Mouse (Mus musculus) kidney, adult 8-10 months (tissue): ENCODE measurements around the gene Pdzd7.
"Not testable (repeated sequence)": the region's sequence is repeated elsewhere in the genome, so short reads cannot be mapped to it uniquely, and the experiment has no call there.

Experiments used
- DNase-seq, 2 experiments: peaks; one replicate each; pipeline ENCODE4 v3.0.0; 2022

Pdzd7 gene

DNA sequence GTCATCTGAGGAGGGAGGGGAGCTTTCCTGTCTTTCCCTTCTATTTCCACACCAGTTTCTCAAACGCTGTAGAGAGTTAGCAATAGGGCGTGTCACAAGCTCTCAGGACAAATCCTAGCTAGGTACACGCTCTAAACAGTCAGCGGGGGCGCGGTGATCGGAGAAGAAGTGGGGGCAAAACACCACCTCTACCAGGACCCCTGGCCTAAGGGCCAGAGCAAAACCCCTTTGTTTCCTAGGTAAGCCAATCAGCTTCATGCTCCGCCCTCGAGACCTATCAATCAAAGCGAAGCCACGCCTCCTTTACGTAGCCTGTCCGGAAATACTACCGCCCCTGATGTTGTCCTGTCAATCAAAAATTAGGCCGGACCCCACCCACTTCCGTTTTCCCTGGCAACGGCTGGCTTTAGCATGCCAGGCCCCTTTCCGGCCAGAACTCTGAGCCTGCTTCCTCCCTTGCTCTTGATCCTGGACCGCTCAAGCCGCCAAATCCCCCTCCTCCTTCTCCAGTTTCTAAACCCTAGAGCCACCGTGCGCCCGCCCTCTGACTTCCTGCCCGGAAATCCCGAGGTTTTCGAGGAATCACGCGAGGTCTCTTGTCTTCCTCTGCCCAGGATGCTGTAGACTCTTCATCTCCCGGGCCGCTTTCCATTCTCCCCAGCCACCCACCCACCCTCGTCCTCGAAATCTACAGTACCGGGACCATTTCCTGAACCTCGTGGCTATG is 12.8 kb upstream of the Pdzd7 start:
- peak; percentile 95 to 97 for DNase-seq

DNA sequence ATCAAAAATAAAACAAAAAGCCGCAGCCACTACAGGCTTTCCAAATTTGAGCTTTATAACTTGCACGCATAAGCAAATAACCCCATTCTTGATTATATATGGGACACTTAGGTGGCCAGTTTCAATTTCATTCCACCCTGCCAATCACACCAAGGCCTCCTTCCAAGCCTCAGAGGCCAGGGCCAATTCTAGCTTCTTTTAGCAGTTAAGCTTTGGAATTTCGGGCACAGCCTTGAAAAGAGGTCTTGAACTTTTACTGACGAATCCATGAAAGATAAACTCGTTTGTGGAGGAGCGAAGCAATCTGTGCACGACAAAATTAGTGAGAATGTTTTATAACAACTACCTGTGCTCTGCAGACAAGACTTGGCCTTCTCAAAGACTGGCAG is 12.2 kb upstream of the Pdzd7 start:
- no peak for DNase-seq

DNA sequence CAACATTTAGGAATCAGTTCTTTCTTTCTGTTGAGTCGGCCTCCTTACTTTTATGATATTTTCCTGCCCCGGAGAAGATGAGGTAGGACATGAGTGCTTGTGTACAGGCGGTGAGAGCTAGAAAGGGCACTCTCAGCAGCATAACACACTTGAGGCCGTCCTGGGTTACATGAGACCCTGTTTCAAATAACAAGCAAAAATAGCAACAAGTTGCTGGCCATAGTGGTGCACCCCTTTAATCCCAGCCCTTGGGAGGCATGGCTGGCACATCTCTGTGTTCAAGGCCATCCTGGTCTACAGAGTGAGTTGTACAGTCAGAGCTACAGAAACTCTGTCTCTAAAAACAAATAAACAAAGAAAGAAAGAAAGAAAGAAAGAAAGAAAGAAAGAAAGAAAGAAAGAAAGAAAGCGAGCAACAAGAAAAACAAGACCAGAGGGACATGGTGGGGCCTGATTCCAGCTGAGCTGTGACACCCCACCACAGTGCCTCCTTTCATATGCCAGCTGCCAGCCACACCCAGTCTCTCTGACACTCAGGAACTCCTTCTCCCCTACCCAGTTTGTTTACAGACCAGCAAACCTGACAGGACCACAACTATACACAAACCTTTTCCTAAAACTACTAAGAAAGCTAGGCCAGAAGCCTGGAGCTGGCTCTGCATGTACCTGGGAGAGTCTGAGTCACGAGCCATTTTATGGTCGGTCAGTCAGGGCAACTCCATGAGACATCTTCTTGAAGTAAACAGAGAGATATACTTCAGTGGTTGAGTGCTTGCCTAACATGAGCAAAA is 11.6 kb upstream of the Pdzd7 start:
- DNase-seq: no peak

DNA sequence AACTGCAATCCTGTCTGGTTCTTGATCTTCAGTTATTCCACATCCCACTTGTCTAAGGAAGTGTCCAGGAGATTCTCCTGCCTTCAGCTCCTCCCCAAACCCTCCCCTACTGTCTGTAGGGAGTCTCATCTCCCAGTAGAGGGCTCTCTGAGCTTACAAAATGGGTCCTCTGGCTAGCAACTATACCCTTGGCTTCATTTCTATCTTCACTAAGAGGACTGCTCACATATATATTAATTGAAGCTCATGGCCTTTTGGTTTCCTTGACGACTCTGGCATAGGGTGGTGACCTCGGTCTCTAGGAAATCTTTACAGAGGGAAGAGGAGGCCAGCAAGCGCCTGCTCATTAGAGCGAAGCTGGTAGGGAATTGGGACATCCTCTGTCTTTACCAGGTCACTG is 10.8 kb upstream of the Pdzd7 start:
- DNase-seq: peak in 1 of 2 experiments; percentile 48

DNA sequence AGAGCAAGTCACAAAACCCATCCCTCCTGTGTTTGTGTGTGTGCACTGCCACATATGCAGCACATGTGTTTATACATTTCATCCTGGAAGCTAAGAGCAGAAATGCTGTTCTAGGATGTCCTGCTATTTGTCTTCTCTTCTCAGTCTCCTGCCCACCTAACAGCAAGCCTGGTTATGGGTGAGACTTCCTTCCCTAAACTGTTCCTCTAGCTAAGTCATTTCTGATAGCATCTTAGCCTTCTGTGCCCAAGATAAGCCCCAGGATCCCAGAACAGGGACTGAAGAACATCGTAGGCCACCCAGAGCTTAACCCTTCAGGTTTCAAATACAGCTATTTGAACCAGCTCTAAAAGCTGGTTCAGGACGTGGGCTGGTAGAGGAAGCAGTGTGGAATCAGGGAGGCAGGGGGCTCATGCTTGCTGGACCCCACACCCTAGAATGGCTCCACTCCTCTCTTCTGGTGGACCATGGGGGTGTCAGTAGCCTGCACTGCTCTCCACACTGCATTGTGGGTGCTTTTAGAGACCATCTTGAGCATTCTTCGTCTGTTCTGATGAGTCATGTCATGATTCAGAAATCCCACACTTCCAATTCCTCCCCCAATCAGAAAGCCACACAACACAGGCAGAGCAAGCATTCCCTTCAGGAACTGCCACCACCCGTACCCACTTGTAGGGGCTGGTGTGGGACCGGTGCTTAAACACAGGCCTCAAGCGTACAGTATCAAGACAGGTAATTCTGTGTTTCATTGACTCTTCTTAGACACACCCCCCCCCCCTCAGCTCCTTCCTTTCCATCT is 9.6 kb upstream of the Pdzd7 start:
- DNase-seq: no peak

DNA sequence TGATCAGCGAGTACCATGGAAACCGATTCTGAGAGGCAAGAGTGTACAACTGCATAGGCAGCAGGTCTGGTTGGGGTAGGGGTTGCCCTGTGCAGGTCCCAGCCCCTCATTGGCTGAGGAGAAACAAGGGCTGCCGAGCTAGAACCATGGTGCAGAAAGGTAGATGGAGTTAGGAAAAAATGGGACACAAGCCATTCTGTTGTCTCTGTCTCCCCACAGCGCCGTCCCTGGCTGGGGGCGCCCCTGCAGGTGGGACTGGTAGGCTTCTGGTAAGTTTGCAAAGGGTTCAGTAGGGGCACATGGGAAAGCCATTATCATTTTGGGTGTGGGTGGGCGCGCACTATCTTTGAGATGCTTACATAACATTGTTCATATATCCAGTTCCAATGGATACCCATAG is 7.9 kb upstream of the Pdzd7 start:
- no peak for DNase-seq

DNA sequence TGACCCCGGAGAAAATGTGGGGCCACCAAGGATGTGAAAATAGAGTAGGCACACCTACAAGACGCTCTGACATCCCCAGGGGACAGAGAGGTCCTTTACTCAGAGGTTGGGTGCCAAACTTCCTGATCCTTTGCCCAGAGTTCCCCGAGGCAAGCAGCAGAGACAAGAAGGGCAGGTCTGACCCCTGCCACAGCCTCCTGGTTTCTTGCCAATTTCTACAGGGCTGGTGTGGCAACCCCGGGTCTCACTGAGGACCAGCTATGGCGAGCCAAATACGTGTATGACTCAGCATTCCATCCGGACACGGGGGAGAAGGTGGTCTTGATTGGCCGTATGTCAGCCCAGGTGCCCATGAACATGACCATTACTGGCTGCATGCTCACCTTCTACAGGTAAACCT is 4.0 kb upstream of the Pdzd7 start:
- no peak for DNase-seq

DNA sequence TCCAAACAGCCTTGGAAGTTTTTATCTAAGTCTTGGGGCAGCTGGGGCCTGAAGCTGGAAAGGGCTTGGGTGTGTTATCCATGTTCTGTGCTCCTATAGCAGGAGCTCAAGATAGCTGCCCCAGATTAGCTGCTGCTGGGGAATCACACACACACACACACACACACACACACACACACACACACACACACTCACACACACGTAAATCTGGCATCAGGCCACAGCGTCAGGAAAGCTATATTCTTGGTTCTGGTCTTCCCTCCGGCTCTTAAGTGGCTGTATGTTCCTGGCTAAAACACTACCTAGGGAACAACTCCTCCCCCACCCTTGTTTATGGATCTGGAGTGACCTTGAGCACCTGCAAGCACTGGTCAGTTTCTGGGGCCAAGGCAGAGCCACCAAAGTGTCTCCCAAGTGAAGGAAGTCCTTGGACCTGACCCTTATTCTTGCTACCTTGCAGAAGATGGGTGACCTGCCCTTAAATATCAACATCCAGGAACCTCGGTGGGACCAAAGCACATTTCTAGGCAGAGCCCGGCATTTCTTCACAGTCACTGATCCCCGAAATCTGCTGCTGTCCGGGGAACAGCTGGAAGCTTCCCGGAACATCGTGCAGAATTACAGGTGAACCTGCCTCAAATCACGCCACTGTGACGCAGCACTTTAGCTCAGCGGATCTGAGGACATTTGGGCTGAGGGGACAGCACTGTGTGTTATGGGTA is 3.3 kb upstream of the Pdzd7 start:
- DNase-seq: peak in 1 of 2 experiments; percentile 35

DNA sequence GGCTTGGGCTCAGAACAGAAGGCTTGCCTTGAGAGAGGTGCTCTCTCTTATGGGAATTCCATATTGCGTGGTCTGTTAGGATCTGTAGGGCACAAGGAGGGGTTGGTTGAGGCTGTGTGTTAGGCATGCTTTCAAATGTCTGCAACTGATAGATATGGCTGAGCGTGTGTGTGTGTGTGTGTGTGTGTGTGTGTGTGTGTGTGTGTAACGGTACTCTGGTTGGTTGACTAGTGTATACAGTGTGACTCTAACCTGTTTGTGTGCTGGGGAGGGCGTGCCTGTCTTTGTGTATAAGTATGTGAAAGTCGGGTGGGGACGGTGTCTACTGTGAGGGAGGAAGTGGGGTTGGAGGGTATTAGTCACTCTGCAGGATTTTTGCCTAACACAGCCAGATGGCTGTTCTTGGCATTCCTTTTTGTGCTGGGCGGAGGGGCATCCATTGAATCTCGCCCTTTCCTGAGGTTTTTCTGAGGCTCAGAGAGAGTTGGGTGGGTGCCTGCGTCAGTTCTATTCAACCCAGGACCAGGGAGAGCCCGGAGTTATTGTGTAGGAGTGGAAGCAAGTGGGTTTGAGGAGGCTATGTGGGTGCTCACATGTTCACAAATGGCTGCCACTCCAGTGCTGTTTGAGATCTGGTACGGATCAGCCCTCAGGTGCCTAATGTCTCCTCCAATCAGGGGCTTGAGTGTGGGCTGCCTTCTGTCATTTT is 2.6 kb upstream of the Pdzd7 start:
- DNase-seq: peak; percentile 39

DNA sequence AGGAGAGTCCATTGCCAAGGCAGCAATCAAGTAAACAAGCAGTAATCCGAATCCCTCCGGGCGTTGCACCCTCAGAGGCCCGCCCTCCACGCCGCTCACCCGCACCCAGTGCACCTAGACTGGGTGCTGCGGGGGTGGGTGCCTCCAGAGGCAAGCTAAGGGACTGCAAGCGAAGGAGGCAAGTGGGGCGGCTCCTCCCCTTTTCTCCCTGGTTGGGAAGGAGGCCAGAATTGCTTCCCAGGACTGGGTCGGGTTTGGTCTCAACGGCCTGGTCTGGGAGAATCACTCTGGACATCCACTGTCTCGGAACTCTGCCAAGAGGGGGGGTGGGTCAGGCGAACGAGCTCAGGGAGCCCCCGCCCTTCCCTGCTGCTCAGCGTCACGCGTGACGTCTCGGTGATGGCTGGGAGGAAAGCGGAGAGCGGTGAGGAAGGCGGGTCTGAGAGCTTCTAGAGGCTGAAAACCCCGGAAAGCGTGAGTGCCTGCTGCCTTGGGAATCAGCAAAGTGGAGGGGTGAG is 2.0 kb upstream of the Pdzd7 start, which contains the start of gene Sfxn3:
Sfxn3 (plus strand) TSS at position 87 of the 518 bp plus-strand sequence.
- peak; percentile 90 to 91 for DNase-seq

DNA sequence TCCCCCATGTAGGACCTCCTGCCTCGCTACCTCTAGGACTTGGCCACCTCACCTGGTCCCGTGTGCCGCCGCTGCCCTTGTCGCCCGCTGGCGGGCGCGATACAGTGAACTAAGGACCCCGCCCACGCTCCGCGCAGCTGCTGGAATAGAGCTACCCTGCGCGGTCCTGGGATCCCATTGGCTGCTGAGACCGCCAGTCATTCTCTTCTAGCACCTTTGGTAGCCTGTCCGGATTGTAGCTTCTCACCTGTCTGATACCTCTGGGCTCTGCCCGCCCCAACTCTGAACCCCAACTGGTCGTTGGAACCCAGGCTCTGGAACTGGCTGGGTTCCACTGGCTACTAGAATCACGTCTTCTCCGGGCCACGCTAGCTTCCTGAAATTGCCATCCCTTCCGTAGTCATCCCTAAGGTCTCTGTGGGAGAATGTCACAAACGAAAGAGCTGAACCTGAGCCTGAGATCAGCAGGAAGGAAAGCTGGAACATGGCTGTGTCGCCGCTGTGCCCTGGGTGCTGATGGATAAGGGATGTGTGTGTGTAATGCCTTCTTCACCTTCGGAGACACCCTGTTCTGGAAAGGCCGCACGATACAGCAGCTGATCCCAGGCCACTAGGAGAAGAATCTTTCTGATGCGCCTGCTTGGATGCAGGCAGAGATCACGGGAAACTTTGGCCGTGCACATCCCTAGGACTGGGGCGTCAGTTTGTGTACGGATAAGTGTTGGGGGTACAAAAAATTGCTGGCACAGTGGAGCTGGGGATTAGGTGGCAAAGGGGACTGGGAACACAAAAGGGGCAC is 1.2 kb upstream of the Pdzd7 start:
- peak; percentile 89 to 91 for DNase-seq

DNA sequence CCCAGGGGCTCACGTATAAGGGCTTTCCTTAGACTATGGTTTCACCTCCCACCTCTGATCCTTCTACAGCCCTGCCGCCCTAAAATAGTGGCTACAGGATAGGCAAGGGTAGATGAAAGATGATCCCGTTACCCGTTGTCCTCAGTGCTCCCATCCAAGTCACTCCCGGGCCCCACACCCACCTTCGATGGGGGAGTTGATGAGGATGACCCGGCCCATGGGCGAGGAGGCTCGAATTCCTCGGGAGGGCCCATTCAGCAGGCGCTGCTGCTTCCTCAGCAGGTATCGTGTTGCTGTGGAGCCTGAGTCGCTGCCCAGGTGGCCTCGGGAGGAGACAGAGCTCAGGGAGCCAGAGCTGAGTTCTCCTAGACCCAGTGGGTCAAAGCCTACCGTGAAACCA is 281 bp downstream of the Pdzd7 start:
- DNase-seq: no peak

DNA sequence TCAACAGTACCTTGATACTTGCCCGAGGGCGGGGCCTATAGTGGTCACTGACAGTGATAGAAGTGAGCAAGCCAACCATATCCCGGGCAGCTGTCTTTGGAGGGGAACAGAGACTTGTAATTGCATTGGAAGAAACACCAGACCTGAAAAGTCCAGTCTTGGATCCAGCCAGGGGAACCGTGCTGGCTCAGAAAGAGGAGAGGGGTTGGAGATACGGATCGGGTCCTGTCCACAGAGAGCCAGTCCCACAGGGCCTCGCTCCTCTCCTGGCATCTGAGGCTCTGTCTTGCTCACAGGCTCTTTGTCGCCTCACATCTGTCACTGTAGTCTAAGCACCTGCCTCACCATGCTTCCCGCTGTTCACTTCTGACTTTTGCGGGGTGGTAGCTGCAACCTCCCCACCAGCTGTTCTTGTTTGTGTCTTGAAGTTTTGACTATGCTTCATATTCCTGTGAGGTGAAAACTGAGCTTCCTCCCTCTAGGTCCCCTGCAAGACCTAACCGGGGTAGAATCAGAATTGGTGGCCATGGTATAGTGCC is 1.1 kb downstream of the Pdzd7 start:
- no peak for DNase-seq

DNA sequence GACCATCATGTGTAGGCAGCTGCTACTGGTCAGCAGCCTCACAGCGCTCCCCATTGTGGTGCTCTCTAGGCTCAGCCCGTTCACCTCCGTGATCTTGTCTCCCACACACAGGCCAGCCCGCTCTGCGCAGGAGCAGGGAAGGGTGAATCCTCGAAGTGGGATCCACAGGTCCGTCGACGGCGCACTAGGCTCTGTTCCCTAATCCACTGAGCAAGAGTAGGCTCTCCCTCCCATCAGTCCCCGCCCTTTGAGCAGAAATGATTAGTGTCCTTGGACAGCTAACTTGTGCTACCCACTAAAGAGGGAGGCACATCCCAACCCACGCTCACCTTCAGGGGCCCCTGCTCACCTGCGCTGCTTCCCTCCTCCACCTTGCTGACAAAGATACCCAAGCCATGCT is 5.3 kb downstream of the Pdzd7 start:
- no peak for DNase-seq

DNA sequence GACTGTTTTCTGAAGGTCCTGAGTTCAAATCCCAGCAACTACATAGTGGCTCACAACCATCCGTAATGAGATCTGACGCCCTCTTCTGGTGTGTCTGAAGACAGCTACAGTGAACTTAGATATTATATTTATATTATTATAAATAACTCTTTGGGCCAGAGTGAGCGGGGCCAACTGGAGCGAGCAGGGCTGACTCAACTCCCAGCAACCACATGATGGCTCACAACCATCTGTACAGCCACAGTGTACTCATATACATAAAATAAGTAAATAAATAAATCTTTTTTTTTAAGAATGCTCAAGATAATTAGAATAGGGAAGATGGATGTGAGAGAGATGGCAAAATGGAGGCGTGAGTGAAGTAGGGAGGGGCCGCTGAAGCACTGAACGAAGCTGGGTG is 7.3 kb downstream of the Pdzd7 start:
- DNase-seq: not testable (repeated sequence)

DNA sequence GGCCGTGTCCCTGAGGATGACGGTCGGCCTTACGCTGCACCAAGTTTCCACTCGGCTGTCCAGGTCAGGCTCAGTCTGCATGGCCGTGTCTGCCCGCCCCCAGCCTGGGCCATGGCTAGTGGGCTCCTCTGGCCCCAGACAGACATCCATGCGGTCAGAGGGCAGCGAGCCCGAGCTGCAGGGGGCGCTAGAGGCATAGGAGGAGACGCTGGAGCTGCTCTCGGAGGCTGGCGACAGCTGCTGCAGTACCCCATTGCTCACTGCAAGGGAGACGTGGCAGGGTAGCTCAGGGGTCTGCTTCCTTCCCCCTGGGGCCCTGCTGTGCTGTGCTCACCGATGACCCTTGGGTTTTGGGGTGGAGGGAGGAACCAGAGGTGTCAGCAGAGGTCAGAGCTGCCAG is 8.7 kb downstream of the Pdzd7 start:
- DNase-seq: peak in 1 of 2 experiments; percentile 40

DNA sequence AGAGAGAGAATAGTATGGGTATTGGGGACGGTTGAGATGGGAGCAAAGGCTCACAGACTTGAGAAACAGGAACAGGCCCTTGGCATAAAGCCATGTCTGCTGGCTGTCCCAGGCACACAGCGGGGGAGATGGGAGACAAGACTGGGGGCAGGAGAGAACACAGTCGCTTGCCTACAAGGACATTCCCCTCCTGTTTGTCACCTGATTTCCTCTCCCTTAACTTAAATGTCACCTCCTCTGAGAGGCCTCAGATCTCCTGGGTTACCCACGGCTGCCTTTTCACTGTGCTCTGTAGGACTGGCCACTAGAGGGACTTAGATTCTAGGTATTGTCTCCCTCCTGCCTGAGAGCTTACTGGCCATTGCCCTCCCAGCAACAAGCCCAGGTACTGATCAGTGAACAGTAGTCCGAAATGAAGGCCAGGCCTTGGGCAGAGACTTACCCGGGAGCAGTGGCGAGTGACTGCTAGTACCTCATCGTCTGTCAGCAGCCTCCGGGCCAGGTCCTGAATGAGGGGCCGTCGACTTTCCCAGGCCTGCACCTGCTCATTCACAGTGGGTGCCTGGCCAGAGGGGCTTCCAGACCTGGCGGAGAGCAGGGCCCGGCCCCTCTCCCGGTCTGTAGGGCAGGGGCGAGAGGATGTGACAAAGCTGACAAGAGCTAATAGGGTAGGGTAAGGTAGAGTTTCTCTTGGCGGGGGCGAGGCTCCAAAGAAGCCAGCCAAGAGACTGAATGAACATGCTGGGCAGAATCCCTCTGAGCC is 12.8 kb downstream of the Pdzd7 start:
- no peak for DNase-seq

DNA sequence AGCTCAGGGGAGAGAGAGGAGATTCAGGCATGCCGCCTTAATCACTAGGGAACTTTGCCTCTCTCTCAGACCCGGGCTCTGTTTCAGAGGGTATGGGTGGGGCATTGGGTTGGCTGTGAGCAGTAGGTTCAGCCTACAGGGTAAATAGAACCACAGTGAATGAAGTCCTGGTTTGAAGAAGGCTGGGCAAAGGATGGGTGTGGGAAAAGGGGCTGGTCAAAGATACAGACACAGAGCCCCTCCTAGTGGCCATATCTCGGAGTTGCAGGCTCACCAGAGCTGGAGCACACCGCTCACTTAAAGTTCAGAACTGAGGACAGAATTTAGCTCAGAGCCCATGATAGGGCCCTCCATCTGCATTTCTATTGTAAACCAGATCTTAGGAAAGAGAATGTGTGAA is 13.7 kb downstream of the Pdzd7 start:
- peak; percentile 64 to 82 for DNase-seq

DNA sequence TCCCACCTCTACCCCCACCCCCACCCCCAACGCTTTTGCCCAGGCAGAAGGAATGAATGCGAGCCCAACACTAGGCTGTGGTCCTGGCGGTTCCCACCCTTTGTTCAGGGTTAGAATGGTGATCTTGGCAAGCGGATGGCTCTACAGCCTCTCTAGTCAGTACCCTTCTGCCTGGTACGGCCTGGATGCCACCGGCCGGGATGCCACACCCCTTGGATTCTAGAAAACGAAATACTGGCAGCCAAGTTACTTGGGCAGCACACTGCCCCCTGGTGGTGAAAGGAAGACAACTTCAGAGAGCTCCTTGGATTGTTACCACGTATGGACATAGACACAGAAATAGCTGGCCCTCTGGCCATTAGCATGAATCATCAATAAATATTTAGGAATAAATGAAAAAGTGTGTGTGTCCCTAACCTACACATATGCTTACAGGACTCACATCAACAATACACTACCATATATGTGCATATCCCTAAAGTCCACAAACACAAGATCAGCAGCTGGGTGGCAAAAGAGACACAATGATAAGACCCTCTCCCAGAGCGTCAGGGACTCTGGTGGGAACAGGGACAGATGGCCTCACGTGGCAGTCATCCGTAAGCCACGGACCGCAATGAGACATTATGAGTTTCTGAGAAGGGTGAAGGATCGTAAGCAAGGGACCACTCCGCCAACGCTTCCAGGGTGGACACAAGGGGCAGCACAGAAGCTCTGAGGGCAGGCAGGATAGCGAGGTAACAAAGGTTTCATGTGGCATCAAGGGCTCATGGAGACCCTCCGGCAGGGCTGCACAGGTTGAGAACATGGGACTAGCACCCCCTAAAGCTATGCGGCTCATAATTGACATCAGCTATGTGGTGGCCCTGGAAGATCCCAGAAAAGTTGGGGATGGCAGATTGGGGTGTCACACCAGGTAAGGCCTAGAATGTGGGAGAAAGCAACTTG is 14.5 kb downstream of the Pdzd7 start:
- peak; percentile 82 to 86 for DNase-seq
